Mouse (Mus musculus) heart, adult 10 weeks (tissue): Measurements from ENCODE around the gene Rassf7. TPM values are rescaled to one million over a fixed set of nuclear protein-coding genes. Genes with fewer than 3 reads are reported as not detected.

Source experiments
- polyA plus RNA-seq: library from polyadenylated mRNA; stranded (reverse); fragments of 350-450 nt; fragmentation: Illumina TruSeq; extraction: RNeasy Lipid Tissue Mini Kit (QIAGEN cat#74804); gene quantifications from one replicate; pipeline ENCODE4 v1.2.3, GENCODE M21; 2014; ENCODE audit warnings: low read depth, low replicate concordance

Rassf7 gene
- polyA plus RNA-seq = 0.39 TPM

DNA sequence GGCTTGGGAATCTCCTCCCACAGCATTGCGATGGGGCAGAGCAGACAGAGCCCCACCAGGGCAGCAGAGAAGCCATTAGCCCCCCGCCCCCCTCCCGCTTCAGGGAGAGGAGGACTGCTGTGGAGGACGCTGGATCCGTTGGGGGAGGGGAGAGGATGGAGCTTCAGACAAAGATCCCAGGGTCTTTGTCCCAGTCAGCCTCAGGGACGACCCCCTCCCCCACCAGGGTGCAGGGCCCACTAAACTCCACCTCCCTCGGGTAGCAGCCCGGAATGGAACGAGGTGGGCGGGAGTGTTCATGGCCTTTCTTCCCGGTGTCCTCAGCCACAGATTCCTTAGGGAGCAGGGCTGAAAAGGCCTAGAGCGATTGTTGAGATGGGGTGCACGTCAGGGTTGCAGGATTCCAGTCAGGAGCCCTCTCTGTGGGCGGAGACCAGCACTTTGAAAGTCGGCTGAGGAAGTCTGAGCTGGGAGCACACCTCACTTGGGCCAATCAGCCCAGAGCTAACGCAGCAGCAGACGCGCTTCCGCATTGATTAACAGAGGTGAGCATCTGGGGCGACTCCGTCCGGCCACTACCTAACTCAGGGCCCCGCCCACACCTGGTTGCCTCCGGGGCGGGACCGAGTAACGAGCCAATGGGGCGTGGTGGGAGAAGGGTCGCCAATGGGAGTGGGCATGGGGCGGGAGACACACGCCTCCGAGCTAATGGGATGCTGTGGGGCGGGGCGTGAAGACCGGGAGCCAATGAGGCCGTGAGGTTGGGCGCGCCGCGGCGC, at the start of gene Rassf7:
TSS of gene Rassf7 (plus strand) at position 760 of the 779 bp plus-strand sequence.

DNA sequence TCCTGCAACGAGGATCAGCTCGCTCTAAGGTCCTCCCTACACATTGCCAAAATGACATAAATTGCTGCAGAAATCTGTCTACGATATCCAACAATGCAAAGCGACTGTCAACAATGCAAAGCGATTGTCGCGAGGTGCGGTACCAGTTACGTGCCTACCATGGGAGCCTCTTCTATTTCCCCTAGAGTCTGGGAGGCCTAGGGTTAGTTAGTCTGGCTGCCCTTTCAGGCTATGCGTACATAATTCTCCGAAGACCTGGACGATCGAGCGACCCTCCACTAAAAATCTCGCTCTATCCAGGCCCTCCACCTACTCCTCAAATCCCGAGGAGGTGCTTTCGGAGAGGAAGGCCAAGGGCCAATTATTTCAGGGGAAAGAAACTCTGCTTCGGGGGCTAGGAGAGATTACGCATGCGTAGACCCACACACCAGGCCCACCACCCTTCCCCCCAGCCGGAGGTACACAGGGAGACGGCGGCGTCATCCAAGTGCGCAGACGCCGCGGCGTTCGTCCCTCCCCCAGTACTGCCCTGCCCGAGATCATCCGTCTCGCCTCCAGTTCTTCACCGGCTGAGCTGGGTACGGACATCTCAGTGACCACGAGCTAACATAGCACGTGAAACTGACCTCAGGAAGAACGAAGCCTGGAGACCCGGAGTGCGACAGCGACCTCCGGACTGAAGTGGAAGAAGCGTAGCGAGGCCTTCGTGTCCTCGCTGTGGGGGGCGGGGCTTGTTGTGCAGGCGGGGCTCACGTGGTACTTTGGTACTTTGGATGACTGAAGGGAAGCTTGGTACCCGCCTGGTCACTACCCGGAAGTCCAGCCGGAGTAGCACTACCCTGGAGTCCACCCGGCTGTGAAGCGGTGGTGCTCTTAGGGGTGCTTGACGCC, 43.3 kb upstream of the Rassf7 start, which contains the start of gene Rnh1:
TSS of gene Rnh1 (minus strand) at position 742 of the 891 bp plus-strand sequence.

DNA sequence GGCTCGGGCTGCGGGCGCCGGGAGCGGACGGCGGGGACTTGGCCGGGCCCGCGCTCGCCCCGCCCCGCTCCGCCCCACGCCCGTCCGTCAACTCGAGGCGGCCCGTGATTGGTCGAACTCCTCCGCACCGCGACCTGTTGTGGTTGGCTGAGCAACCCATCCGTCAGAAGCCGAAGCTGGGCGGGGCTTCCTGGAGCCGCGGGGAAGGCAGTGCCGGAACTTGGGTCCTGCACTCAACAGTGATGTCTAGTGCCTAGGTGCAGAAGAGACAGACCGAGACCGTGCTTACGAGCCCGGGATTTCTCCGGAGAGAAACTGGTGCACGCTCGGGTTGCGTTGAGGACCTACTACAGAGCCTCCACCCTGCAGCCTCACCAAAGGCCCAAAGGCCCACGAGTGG, 21.7 kb upstream of the Rassf7 start, which contains the start of the genes Hras and Lrrc56:
TSS of gene Hras (minus strand) at position 58 of the 400 bp plus-strand sequence.
TSS of gene Lrrc56 (plus strand) at position 210 of the 400 bp plus-strand sequence.

DNA sequence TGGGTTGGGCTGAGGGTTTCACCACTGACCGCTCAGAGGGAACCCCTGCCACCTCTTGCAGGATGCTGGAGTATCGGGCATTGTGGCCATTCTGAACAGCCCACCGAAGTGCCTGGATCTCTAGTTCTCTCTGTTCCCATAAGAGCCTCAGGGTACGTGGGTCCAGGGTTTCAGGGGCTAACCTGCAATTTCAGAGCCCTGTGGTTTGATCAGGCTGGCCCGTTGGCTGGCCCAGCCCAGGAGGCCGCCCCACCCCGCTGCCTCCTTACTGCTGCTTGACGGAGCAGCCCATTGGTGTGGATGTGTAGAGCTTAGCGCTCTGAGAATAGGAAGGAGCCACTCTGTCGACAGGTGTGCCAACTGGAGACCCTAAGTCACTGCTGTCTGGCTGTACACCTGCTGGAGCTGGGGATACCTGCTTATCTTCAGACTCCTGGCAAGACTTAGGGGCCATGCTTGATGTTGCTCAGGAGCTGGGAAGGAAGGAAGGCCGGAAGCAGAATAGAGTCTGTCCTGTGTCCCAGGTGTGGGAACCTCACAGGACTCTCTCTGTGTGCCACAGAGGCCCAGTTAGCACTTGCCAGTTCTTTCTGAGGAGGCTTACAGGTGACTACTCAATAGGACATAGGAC, 1.9 kb upstream of the Rassf7 start, which contains the start of gene Lmntd2:
TSS of gene Lmntd2 (minus strand) at position 476 of the 631 bp plus-strand sequence.

DNA sequence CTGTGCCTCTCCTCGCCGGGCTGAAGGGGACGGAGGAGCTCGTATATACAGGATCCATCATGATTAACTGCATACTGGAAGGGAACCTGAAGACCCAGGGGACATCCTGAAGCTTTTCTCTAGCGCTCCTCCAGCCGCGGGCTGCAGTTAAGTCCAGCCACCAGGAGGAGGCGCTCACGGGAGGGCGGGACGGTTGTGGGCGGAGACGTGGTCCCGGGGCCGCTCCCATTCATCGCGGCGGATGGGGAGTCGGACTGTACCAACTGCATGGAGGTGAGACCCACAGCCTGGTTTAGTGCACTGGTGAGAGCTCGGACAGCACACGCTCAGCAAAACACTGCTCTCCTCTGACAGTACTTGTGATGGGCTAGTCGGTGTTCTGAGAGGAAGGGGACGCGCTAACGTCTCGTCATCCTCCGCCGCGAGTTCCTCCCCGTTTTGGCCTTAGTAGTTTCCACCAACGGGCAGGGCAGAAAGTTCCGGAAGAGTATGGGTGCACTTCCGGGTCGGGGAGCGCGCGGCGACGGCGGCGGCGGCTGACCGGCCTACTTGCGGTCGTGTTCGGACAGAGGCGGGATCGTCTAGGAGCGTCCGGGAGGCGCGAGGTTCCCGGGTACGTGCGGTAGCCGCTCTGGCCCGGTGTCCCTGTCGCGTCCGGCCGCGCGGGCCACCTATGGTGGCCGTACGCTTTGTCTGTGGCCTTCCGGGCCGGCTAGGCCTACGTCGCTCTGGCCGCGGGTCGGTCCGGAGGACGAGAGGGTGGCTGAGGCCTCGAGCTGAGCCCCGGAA, 12.8 kb downstream of the Rassf7 start, which contains the start of gene Phrf1:
TSS of gene Phrf1 (plus strand) at position 506 of the 789 bp plus-strand sequence.

DNA sequence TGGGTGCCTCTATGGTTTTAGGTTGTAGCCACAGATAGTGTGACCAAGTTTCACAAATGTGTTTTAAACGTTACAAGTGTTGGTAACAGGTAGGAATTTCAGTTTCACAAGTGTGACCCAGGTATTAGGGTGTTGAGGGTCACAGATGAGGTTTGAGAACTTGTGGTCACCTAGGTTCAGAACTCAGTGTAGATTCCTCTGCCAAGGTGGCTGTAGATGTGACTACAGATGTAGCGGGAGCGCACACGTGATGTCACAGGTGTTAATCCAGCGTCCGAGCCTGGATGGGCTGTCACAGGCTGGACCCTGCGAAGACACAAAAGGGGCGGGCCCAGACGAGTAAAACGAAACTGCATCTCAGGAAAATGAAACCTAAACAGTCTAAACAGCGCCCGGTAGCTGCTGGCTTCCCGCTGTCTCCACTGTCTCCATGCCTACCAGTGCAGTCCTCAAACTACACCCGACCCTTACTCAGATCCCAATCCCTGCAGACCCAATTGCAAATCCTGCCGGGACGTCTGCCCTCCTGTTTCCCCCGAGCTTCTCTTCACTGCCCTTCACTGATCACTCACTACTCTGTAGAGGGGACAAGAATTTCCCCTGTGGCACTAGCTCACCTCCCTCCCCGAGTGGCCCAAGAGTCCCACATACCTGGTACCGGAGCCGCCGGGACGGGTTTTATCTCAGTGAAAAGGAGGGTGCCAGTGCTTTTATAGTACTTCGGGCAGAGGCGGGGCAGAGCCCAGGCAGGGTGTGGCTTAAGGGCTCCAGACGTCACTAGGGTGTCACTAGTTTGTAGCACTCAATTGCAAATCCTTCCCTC, 50.3 kb downstream of the Rassf7 start, which contains the start of gene Irf7:
TSS of gene Irf7 (minus strand) at position 743 of the 823 bp plus-strand sequence.

Other genes with a start within 250 kb of the Rassf7 start
- 10.8 TPM for gene Ifitm1, start 248.6 kb upstream of the Rassf7 start, polyA plus RNA-seq
- 220 TPM for gene Ifitm3, start 205.1 kb upstream of the Rassf7 start, polyA plus RNA-seq
- gene Ifitm6, start 197.9 kb upstream of the Rassf7 start, polyA plus RNA-seq = 0.84 TPM
- not detected for gene Gm17387, start 186.7 kb upstream of the Rassf7 start, polyA plus RNA-seq
- gene B4galnt4, start 154.8 kb upstream of the Rassf7 start, polyA plus RNA-seq = not detected
- gene Pkp3, start 137.6 kb upstream of the Rassf7 start, polyA plus RNA-seq = not detected
- gene Sigirr, start 115.3 kb upstream of the Rassf7 start, polyA plus RNA-seq = 8.4 TPM
- gene Ano9, start 98.1 kb upstream of the Rassf7 start, polyA plus RNA-seq = not detected
- gene Ptdss2, start 93.5 kb upstream of the Rassf7 start, polyA plus RNA-seq = 29.2 TPM
- gene Rnh1, start 43.0 kb upstream of the Rassf7 start, polyA plus RNA-seq = 69.3 TPM
- 59.1 TPM for gene Hras, start 21.9 kb upstream of the Rassf7 start, polyA plus RNA-seq
- gene Lrrc56, start 21.7 kb upstream of the Rassf7 start, polyA plus RNA-seq = 2.6 TPM
- not detected for gene Lmntd2, start 1.8 kb upstream of the Rassf7 start, polyA plus RNA-seq
- gene Phrf1, start 12.9 kb downstream of the Rassf7 start, polyA plus RNA-seq = 22.9 TPM
- gene Irf7, start 50.6 kb downstream of the Rassf7 start, polyA plus RNA-seq = 10.7 TPM
- gene Cdhr5, start 60.9 kb downstream of the Rassf7 start, polyA plus RNA-seq = not detected
- not detected for gene Sct, start 63.3 kb downstream of the Rassf7 start, polyA plus RNA-seq
- not detected for gene Drd4, start 76.1 kb downstream of the Rassf7 start, polyA plus RNA-seq
- 17.7 TPM for gene Deaf1, start 111.8 kb downstream of the Rassf7 start, polyA plus RNA-seq
- 27.8 TPM for gene Tmem80, start 111.9 kb downstream of the Rassf7 start, polyA plus RNA-seq
- 4.6 TPM for gene Eps8l2, start 123.0 kb downstream of the Rassf7 start, polyA plus RNA-seq
- gene Taldo1, start 176.3 kb downstream of the Rassf7 start, polyA plus RNA-seq = 127 TPM
- 15.8 TPM for gene Gatd1, start 198.3 kb downstream of the Rassf7 start, polyA plus RNA-seq
- gene Cend1, start 213.6 kb downstream of the Rassf7 start, polyA plus RNA-seq = 2.8 TPM
- 48.3 TPM for gene Slc25a22, start 222.0 kb downstream of the Rassf7 start, polyA plus RNA-seq
- gene Pidd1, start 228.2 kb downstream of the Rassf7 start, polyA plus RNA-seq = 1.4 TPM
- 735 TPM for gene Rplp2, start 231.5 kb downstream of the Rassf7 start, polyA plus RNA-seq
- 449 TPM for gene Pnpla2, start 239.3 kb downstream of the Rassf7 start, polyA plus RNA-seq
- 35.1 TPM for gene Cracr2b, start 245.2 kb downstream of the Rassf7 start, polyA plus RNA-seq